Mouse (Mus musculus): ENCODE results near the gene Nmnat3.

DNA sequence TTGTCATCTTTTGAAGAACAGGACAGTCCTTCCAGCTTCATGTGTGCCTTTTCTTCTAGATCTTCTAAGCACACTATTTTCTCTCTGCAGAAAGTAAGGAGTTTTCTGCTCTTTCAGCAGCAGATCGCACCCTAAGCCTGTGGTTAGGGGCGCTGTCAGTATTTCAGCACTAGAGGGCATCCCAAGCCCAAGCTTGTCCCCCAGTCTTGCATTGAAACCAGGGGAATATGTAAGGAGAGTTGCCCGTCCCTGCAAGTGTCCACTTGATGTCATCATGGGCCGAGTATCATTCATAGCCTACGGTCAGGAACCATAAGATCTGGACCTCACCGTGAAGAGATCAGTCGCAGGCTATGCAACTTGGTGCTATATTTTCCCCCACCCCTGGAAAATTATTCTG, 130.7 kb downstream of the Nmnat3 start:
- TF ChIP-seq CTCF (conservative IDR thresholded peaks at IDR 0.05; ENCODE audit: low read length) (peak; percentile 42), POU5F1 (IDR thresholded peaks at IDR 0.05; ENCODE audit: borderline replicate concordance, low read length) (no peak), NANOG (IDR thresholded peaks at IDR 0.05; ENCODE audit: borderline replicate concordance, low read length) (no peak)

Data from E14TG2a.4 (cell line).